ENCODE assay signal across 8 mouse cellular contexts in the genomic region with DNA sequence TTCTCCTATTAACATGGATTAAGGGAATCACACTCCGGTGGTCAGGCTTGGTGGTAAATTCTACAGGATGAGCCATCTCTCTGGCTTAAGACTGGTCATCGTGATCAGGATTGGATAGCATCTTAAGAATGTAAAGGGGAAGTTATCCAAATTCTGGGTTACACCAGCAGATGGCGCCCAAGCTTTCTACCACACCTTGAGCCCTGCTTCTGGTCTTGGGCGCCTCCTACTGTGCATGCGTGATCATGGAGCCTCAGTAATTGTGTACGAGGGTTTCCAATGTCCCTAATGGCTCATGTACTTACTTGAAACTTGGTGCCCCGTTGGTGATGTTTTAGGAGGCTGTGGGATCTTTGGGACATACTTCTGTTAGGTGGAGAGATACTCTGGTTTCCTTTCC. TPM values are rescaled to one million over a fixed set of nuclear protein-coding genes. Genes with fewer than 3 reads are reported as not detected.
DNase-seq lines count a peak whose midpoint lies in the region; ATAC-seq and TF ChIP-seq lines count a peak whose summit lies in the region.

No protein-coding gene starts in this region.

- H3K4me3 ChIP-seq in embryonic facial prominence, embryonic 11.5 days (ENCODE audit: low read depth, low read length), result no peak overlapping the region
- no peak overlapping the region for H3K4me3 ChIP-seq in kidney, embryonic 15.5 days (replicated peaks)
- H3K4me3 ChIP-seq in liver, adult 2 months (ENCODE audit: insufficient read depth, low read depth, low read length), result no peak overlapping the region
- H3K4me3 ChIP-seq in neural tube, embryonic 13.5 days, result no peak overlapping the region
- H3K4me3 ChIP-seq in stomach, postnatal 0 days (ENCODE audit: low read depth, low read length), result no peak overlapping the region

- peak; percentile 99 for TF ChIP-seq CTCF in liver, adult 2 months (IDR thresholded peaks at IDR 0.05; ENCODE audit: low read depth, low read length)
- TF ChIP-seq CTCF in stomach, postnatal 0 days (IDR thresholded peaks at IDR 0.05; ENCODE audit: low read depth), result peak; percentile 100

- DNase-seq in A20 (ENCODE audit: low read depth, low spot score), result peak; percentile 88
- DNase-seq in adrenal gland, postnatal 14 days, result peak; percentile 91
- DNase-seq in embryonic facial prominence, embryonic 11.5 days (ENCODE audit: low spot score), result peak; percentile 94
- DNase-seq in heart, adult 8-10 months (ENCODE audit: low spot score), result peak; percentile 86
- DNase-seq in liver, adult 2 months (ENCODE audit: extremely low read depth, low read depth, low spot score), result peak; percentile 76
- DNase-seq in stomach, postnatal 0 days (ENCODE audit: low spot score), result peak; percentile 91

- H3K79me2 ChIP-seq in liver, adult 2 months (ENCODE audit: control insufficient read depth, insufficient read depth, low read length), result no peaks in the 10 kb centered on the region

- no peaks in the 10 kb centered on the region for H3K36me3 ChIP-seq in embryonic facial prominence, embryonic 11.5 days (replicated peaks; ENCODE audit: control insufficient read depth, insufficient read depth, low read depth, low read length)
- peaks cover 31% of the 10 kb centered on the region for H3K36me3 ChIP-seq in kidney, embryonic 15.5 days
- peaks cover 30% of the 10 kb centered on the region for H3K36me3 ChIP-seq in liver, adult 2 months (ENCODE audit: control insufficient read depth, insufficient read depth, low read length)
- H3K36me3 ChIP-seq in neural tube, embryonic 13.5 days, result peaks cover 19% of the 10 kb centered on the region
- peaks cover 14% of the 10 kb centered on the region for H3K36me3 ChIP-seq in stomach, postnatal 0 days (ENCODE audit: control insufficient read depth, insufficient read depth, low read length)

- no peak for TF ChIP-seq POLR2A in liver, adult 2 months (IDR thresholded peaks at IDR 0.05; ENCODE audit: extremely low read depth, insufficient read depth, low read length)

- no peak for ATAC-seq in embryonic facial prominence, embryonic 11.5 days (replicated peaks; ENCODE audit: insufficient number of reproducible peaks, low FRiP score, low TSS enrichment, low read depth)
- ATAC-seq in kidney, embryonic 15.5 days (replicated peaks; ENCODE audit: low FRiP score), result peak; percentile 57; the same call in 1 of the 2 replicates
- ATAC-seq in neural tube, embryonic 13.5 days (ENCODE audit: low read depth), result peak; percentile 52; the same call in 1 of the 2 replicates
- peak; percentile 42; the same call in 1 of the 2 replicates for ATAC-seq in stomach, postnatal 0 days (ENCODE audit: low FRiP score, low TSS enrichment)

- H3K4me2 ChIP-seq in embryonic facial prominence, embryonic 11.5 days (ENCODE audit: low read depth, low read length), result no peak overlapping the region
- H3K4me2 ChIP-seq in kidney, embryonic 15.5 days, result no peak overlapping the region
- no peak overlapping the region for H3K4me2 ChIP-seq in neural tube, embryonic 13.5 days
- H3K4me2 ChIP-seq in stomach, postnatal 0 days (replicated peaks; ENCODE audit: low read depth), result no peak overlapping the region

- no peak for TF ChIP-seq EP300 in stomach, postnatal 0 days (optimal IDR thresholded peaks at IDR 0.05)

- H3K27ac ChIP-seq in embryonic facial prominence, embryonic 11.5 days (replicated peaks; ENCODE audit: low read depth, low read length), result no peak overlapping the region
- no peak overlapping the region for H3K27ac ChIP-seq in kidney, embryonic 15.5 days
- no peak overlapping the region for H3K27ac ChIP-seq in liver, adult 2 months (replicated peaks; ENCODE audit: insufficient read depth, low read depth, low read length)
- H3K27ac ChIP-seq in neural tube, embryonic 13.5 days (replicated peaks), result no peak overlapping the region
- H3K27ac ChIP-seq in stomach, postnatal 0 days (replicated peaks), result no peak overlapping the region; the same call in 1 of the 2 replicates

- no peaks in the 10 kb centered on the region for H3K9me3 ChIP-seq in embryonic facial prominence, embryonic 11.5 days (replicated peaks; ENCODE audit: control insufficient read depth, low read length)
- no peaks in the 10 kb centered on the region for H3K9me3 ChIP-seq in kidney, embryonic 15.5 days (replicated peaks)
- no peaks in the 10 kb centered on the region for H3K9me3 ChIP-seq in neural tube, embryonic 13.5 days
- H3K9me3 ChIP-seq in stomach, postnatal 0 days (ENCODE audit: control insufficient read depth, low read length), result no peaks in the 10 kb centered on the region

- H3K4me1 ChIP-seq in embryonic facial prominence, embryonic 11.5 days (ENCODE audit: control insufficient read depth, insufficient read depth, low read length), result no peaks in the 10 kb centered on the region
- peaks cover 9% of the 10 kb centered on the region for H3K4me1 ChIP-seq in kidney, embryonic 15.5 days
- peaks cover 5% of the 10 kb centered on the region; the same call in 1 of the 2 replicates for H3K4me1 ChIP-seq in liver, adult 2 months (ENCODE audit: control insufficient read depth, insufficient read depth, low read length)
- H3K4me1 ChIP-seq in neural tube, embryonic 13.5 days (replicated peaks), result peaks cover 8% of the 10 kb centered on the region; the same call in 1 of the 2 replicates
- no peaks in the 10 kb centered on the region for H3K4me1 ChIP-seq in stomach, postnatal 0 days (replicated peaks; ENCODE audit: control insufficient read depth, insufficient read depth)

- no peaks in the 10 kb centered on the region for H3K27me3 ChIP-seq in embryonic facial prominence, embryonic 11.5 days (ENCODE audit: control insufficient read depth, insufficient read depth, low read length)
- H3K27me3 ChIP-seq in kidney, embryonic 15.5 days, result no peaks in the 10 kb centered on the region
- no peaks in the 10 kb centered on the region for H3K27me3 ChIP-seq in liver, adult 2 months (ENCODE audit: control insufficient read depth, insufficient read depth, low read length)
- no peaks in the 10 kb centered on the region; the same call in 1 of the 2 replicates for H3K27me3 ChIP-seq in neural tube, embryonic 13.5 days
- no peaks in the 10 kb centered on the region for H3K27me3 ChIP-seq in stomach, postnatal 0 days (ENCODE audit: control insufficient read depth, insufficient read depth, low read length)

- no peak overlapping the region for H3K9ac ChIP-seq in embryonic facial prominence, embryonic 11.5 days (replicated peaks; ENCODE audit: low read length)
- H3K9ac ChIP-seq in kidney, embryonic 15.5 days, result no peak overlapping the region
- no peak overlapping the region for H3K9ac ChIP-seq in liver, adult 2 months (ENCODE audit: low read depth, low read length)
- no peak overlapping the region for H3K9ac ChIP-seq in neural tube, embryonic 13.5 days
- no peak overlapping the region for H3K9ac ChIP-seq in stomach, postnatal 0 days (ENCODE audit: low read length)

- 10% methylated on average over 7 of the region's 7 CpGs for WGBS in embryonic facial prominence, embryonic 11.5 days
- WGBS in kidney, embryonic 15.5 days, result 8% methylated on average over 7 of the region's 7 CpGs
- WGBS in liver, adult 2 months, result 5% methylated on average over 7 of the region's 7 CpGs
- 13% methylated on average over 7 of the region's 7 CpGs for WGBS in neural tube, embryonic 13.5 days
- 7% methylated on average over 7 of the region's 7 CpGs for WGBS in stomach, postnatal 0 days

RNA-seq across cellular contexts. Expression of a gene that starts 20.1 kb away (rescaled TPM):
- 56.9 and 59.4 TPM in 2 replicates for total RNA-seq in adrenal gland, postnatal 14 days (2021)
- polyA plus RNA-seq in embryonic facial prominence, embryonic 11.5 days (2014; fragmentation: Nextera tagmentation; extraction: Ambion mirVana), result 46.3 and 46.7 TPM in 2 replicates
- total RNA-seq in heart, adult 8-10 months (2022), result 10 to 100 TPM; 15.1 to 27.6 (median 20.4) TPM
- polyA plus RNA-seq in kidney, embryonic 15.5 days (2015; fragmentation: Nextera tagmentation; extraction: Ambion mirVana), result 51.0 and 56.6 TPM in 2 replicates
- 119 TPM in 2 replicates for total RNA-seq in liver, adult 2 months (2014; rRNA removed)
- polyA plus RNA-seq in liver, adult 2 months (2012; rRNA removed), result 127 and 162 TPM in 2 replicates
- 32.2 and 32.7 TPM in 2 replicates for polyA plus RNA-seq in neural tube, embryonic 13.5 days (2015; fragmentation: Nextera tagmentation; extraction: Ambion mirVana)
- 70.7 and 74.7 TPM in 2 replicates for polyA plus RNA-seq in stomach, postnatal 0 days (2015; fragmentation: Nextera tagmentation; extraction: Ambion mirVana)

RNA-seq across cellular contexts. Expression of a gene that starts 23.7 kb away (rescaled TPM):
- total RNA-seq in adrenal gland, postnatal 14 days (2021), result 69.7 and 75.6 TPM in 2 replicates
- 49.5 and 61.3 TPM in 2 replicates for polyA plus RNA-seq in embryonic facial prominence, embryonic 11.5 days (2014; fragmentation: Nextera tagmentation; extraction: Ambion mirVana)
- 100 to 1,000 TPM; 345 to 380 (median 359) TPM for total RNA-seq in heart, adult 8-10 months (2022)
- polyA plus RNA-seq in kidney, embryonic 15.5 days (2015; fragmentation: Nextera tagmentation; extraction: Ambion mirVana), result 45.8 and 47.9 TPM in 2 replicates
- total RNA-seq in liver, adult 2 months (2014; rRNA removed), result 62.5 and 82.7 TPM in 2 replicates
- polyA plus RNA-seq in liver, adult 2 months (2012; rRNA removed), result 97.8 and 112 TPM in 2 replicates
- polyA plus RNA-seq in neural tube, embryonic 13.5 days (2015; fragmentation: Nextera tagmentation; extraction: Ambion mirVana), result 105 and 133 TPM in 2 replicates
- 991 and 1,037 TPM in 2 replicates for polyA plus RNA-seq in stomach, postnatal 0 days (2015; fragmentation: Nextera tagmentation; extraction: Ambion mirVana)
